Mouse (Mus musculus): Measurements from ENCODE around the gene Skil. TPM values are rescaled to one million over a fixed set of nuclear protein-coding genes. Genes with fewer than 3 reads are reported as not detected.

Gene Skil
- polyA plus RNA-seq, 1 experiment, result 11.2 TPM

DNA sequence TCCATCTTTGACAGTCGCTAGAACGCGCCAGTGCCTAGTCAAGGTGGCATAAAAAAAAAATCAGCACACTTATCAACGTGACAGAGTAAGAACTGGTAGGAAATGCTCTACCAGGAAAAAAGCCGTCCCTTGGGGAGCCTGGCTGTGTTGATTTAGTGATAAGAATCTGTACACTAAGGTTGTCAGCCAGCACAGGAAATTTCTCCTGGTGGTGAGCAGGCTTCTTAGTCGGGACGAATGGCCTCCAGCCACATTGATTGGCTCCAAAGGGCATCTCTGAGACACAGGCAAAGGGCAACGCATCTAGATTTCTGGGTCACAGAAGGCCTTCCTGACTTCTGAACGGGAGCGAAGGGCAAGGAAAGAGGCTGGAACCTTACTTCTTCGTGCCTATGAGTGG is 19.1 kb upstream of the Skil start:
- no peak overlapping the region for H3ac ChIP-seq (ENCODE audit: control insufficient read depth, insufficient read length)
- H3K36me3 ChIP-seq (ENCODE audit: control insufficient read depth, insufficient read depth), result no peaks in the 10 kb centered on the region
- no peaks in the 10 kb centered on the region for H3K79me2 ChIP-seq (ENCODE audit: control insufficient read depth, insufficient read depth)
- H3K4me3 ChIP-seq, result no peak overlapping the region
- H3K27me3 ChIP-seq (ENCODE audit: control insufficient read depth, insufficient read depth, insufficient read length), result no peaks in the 10 kb centered on the region
- H3K4me2 ChIP-seq (ENCODE audit: low read depth), result no peak overlapping the region
- TF ChIP-seq MAX (IDR thresholded peaks at IDR 0.05; ENCODE audit: low read depth), result no peak
- no peak for TF ChIP-seq CEBPB (IDR thresholded peaks at IDR 0.05; ENCODE audit: insufficient read depth, poor library complexity, severe bottlenecking)

DNA sequence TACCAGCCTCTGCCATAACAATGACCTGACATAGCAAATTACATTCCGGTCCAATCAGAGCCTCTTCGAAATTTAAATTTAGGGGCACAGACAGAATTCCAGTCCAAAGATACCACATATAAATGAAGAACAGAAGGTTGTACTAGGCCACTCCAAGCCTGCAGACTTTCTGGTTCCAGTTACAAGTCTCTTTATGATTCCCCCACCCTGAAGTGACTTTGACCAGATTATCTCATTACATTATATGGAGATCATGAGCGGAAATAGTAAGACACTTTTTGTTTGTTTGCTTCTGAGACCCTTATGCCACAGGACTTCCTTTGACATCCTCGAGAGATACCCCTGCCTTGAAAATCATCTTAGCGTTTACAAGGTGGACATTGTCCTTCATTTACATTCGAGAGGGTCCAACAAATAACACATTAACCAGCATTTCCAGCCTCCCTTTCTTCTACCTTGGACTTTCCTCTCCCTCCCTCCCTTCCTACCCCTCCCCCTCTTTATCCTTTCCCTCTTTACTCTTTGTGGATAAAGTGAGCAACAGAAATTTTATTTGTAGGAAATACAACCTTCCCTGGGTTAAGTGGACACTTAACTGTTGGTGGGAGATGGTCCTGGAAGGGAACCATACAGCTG is 17.7 kb upstream of the Skil start:
- Histone ChIP-seq H3K79me2 (ENCODE audit: control insufficient read depth, insufficient read depth) (no peaks in the 10 kb centered on the region), H3ac (ENCODE audit: control insufficient read depth, insufficient read length) (no peak overlapping the region), H3K4me2 (ENCODE audit: low read depth) (no peak overlapping the region), H3K36me3 (ENCODE audit: control insufficient read depth, insufficient read depth) (no peaks in the 10 kb centered on the region), H3K4me3 (no peak overlapping the region), H3K27me3 (ENCODE audit: control insufficient read depth, insufficient read depth, insufficient read length) (no peaks in the 10 kb centered on the region)
- TF ChIP-seq USF1 (IDR thresholded peaks at IDR 0.05; ENCODE audit: low read depth) (no peak), POLR2AphosphoS2 (IDR thresholded peaks at IDR 0.05; ENCODE audit: insufficient read length, low read depth) (no peak), TCF3 (IDR thresholded peaks at IDR 0.05; ENCODE audit: insufficient read length, low read depth) (no peak), REST (IDR thresholded peaks at IDR 0.05; ENCODE audit: insufficient read depth, insufficient read length) (no peak), CEBPB (IDR thresholded peaks at IDR 0.05; ENCODE audit: insufficient read depth, poor library complexity, severe bottlenecking) (no peak)

DNA sequence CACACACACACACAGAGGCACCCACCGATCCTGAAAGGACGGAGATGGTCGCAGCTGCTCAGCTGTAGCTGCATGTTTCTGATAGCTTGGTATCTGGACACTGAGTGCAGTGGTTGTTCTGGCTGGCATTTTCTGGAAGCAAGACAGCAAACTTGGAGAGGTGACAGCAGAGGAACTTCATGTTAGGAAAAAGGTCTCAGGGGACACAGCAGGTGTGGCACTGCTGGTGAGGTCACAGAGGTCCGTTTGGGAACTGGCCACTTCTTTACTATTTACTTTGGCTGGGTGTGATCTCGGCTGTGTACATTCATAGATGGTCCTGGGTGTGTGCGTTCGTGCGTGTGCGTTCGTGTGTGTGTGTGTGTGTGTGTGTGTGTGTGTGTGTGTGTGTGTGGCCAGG is 15.4 kb upstream of the Skil start:
- Histone ChIP-seq H3K4me3 (no peak overlapping the region), H3K79me2 (ENCODE audit: control insufficient read depth, insufficient read depth) (no peaks in the 10 kb centered on the region), H3K4me2 (ENCODE audit: low read depth) (no peak overlapping the region), H3ac (ENCODE audit: control insufficient read depth, insufficient read length) (no peak overlapping the region), H3K27me3 (ENCODE audit: control insufficient read depth, insufficient read depth, insufficient read length) (no peaks in the 10 kb centered on the region), H3K36me3 (ENCODE audit: control insufficient read depth, insufficient read depth) (no peaks in the 10 kb centered on the region)
- TF ChIP-seq SRF (IDR thresholded peaks at IDR 0.05; ENCODE audit: control insufficient read depth, insufficient read length, low read depth), result no peak
- peak in 1 of 3 experiments; percentile 38 for TF ChIP-seq MYOG (IDR thresholded peaks at IDR 0.05; ENCODE audit: control insufficient read depth in 1 of 3, insufficient read depth in 1 of 3, insufficient read length in 2 of 3, low read depth in 2 of 3)

DNA sequence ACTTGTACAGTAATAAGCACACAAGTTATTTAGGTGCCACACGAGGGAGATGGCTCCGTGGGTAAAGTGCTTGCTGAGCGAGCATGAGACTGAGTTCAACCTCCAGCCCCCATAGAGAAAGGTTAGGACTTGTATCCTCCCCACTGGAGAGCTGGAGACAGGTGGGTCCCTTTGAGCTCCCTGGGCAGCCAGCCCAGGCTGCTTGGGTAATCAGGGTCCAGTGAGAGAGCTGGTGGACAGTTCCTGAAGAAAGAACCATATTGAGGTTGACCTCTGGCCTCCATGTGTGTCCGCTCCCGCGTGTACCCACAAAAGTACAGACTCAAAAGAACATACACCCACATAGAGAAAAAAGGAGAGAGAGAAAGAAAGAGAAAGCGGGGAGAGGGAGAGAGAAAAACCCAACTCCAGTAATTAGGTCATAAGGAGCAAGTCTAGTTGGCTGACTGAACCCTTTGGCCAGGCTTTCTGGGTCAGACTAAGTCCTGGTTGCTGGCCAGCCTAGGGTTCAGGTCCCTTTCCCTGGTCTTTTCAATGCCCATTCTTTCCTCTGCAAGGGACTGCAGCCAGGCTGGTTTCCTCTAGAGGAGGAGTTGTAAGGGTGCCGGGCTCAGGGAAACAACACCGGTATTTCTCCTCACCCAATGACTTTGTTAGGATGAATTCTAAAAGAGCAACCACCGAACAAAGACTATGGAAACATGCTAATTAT is 13.9 kb upstream of the Skil start:
- no peak overlapping the region for H3ac ChIP-seq (ENCODE audit: control insufficient read depth, insufficient read length)
- H3K36me3 ChIP-seq (ENCODE audit: control insufficient read depth, insufficient read depth), result no peaks in the 10 kb centered on the region
- TF ChIP-seq TCF3 (IDR thresholded peaks at IDR 0.05; ENCODE audit: insufficient read length, low read depth) (no peak), MYOD1 (IDR thresholded peaks at IDR 0.05; ENCODE audit: control insufficient read depth in 1 of 3, insufficient read length in 2 of 3, low read depth in 2 of 3) (peak in 1 of 3 experiments; percentile 13)
- H3K79me2 ChIP-seq (ENCODE audit: control insufficient read depth, insufficient read depth), result no peaks in the 10 kb centered on the region
- H3K27me3 ChIP-seq (ENCODE audit: control insufficient read depth, insufficient read depth, insufficient read length), result no peaks in the 10 kb centered on the region
- H3K4me3 ChIP-seq, result no peak overlapping the region
- no peak overlapping the region for H3K4me2 ChIP-seq (ENCODE audit: low read depth)

DNA sequence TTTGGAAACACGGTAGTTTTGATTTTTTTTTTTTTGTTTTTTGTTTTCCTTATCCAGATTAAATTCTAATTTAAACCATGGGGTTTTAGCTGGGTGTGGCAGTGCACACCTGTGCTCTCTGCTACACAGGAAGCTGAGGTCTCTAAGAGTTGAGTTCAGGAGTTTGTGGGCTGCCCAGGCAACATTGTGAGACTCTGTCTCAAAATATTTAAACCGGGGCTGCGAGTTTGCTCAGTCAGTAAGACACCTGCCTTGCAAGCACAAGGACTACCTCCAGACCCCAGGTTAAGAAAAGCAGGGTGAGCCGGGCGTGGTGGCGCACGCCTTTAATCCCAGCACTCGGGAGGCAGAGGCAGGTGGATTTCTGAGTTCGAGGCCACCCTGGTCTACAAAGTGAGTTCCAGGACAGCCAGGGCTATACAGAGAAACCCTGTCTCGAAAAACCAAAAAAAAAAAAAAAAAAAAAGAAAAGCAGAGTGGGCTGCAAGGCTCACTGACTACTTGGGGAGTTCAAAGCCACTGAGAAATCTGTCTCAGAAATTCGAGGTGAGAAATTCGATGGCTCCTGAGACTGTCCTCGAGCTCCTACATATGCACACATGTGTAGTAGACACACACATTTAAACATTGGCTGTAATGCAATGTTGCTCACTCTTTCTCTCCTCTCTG is 11.9 kb upstream of the Skil start:
- Histone ChIP-seq H3K27me3 (ENCODE audit: control insufficient read depth, insufficient read depth, insufficient read length) (no peaks in the 10 kb centered on the region), H3ac (ENCODE audit: control insufficient read depth, insufficient read length) (no peak overlapping the region), H3K4me2 (ENCODE audit: low read depth) (no peak overlapping the region), H3K79me2 (ENCODE audit: control insufficient read depth, insufficient read depth) (no peaks in the 10 kb centered on the region), H3K4me3 (no peak overlapping the region), H3K36me3 (ENCODE audit: control insufficient read depth, insufficient read depth) (no peaks in the 10 kb centered on the region)
- TF ChIP-seq CEBPB (IDR thresholded peaks at IDR 0.05; ENCODE audit: insufficient read depth, poor library complexity, severe bottlenecking) (no peak), TCF3 (IDR thresholded peaks at IDR 0.05; ENCODE audit: insufficient read length, low read depth) (no peak), SRF (IDR thresholded peaks at IDR 0.05; ENCODE audit: control insufficient read depth, insufficient read length, low read depth) (no peak), TCF12 (IDR thresholded peaks at IDR 0.05; ENCODE audit: insufficient read depth, poor library complexity, severe bottlenecking) (no peak), POLR2A (IDR thresholded peaks at IDR 0.05; ENCODE audit: insufficient read length, low read depth) (no peak), MYOG (IDR thresholded peaks at IDR 0.05; ENCODE audit: control insufficient read depth in 1 of 3, insufficient read depth in 1 of 3, insufficient read length in 2 of 3, low read depth in 2 of 3) (no peak), E2F4 (IDR thresholded peaks at IDR 0.05; ENCODE audit: insufficient read depth) (no peak), POLR2AphosphoS2 (IDR thresholded peaks at IDR 0.05; ENCODE audit: insufficient read length, low read depth) (no peak), MYOD1 (IDR thresholded peaks at IDR 0.05; ENCODE audit: control insufficient read depth in 1 of 3, insufficient read length in 2 of 3, low read depth in 2 of 3) (no peak), USF1 (IDR thresholded peaks at IDR 0.05; ENCODE audit: low read depth) (no peak), REST (IDR thresholded peaks at IDR 0.05; ENCODE audit: insufficient read depth, insufficient read length) (no peak), MAX (IDR thresholded peaks at IDR 0.05; ENCODE audit: low read depth) (no peak)

Measured in myocyte (in vitro differentiated cells).